Mouse (Mus musculus) cerebellum, adult 2 months (tissue): Measurements from ENCODE around the gene Itih5.

ENCODE experiments used
- CTCF ChIP-seq: fragments of 200-500 bp; IDR thresholded peaks from 2 replicates; pipeline ENCODE4 v1.5.1; 2011; ENCODE audit warnings: low read depth, mild to moderate bottlenecking, control low read depth, low read length, moderate library complexity, borderline replicate concordance; ENCODE audit not compliant: insufficient read depth
- POLR2A ChIP-seq: fragments of 200-500 bp; IDR thresholded peaks from 2 replicates; pipeline ENCODE4 v1.6.1; 2011; ENCODE audit warnings: low read length, control low read depth, borderline replicate concordance; ENCODE audit not compliant: insufficient read depth

GRCm38 (mm10) chr2:10147176-10147575, 6.2 kb upstream of the Itih5 start:
- TF ChIP-seq CTCF (no peak), POLR2A (no peak)
